ENCODE assay signal across 8 mouse cellular contexts in genomic region chr14:55884713-55885113, GRCm38 (mm10). TPM values are rescaled to one million over a fixed set of nuclear protein-coding genes. Genes with fewer than 3 reads are reported as not detected.
DNase-seq lines count a peak whose midpoint lies in the region; ATAC-seq and TF ChIP-seq lines count a peak whose summit lies in the region.

Khnyn (plus strand) TSS chr14:55884947.

- WGBS in heart, embryonic 11.5 days (ENCODE audit: insufficient replicate concordance) = under 1% methylated on average over 28 of the region's 30 CpGs
- WGBS in kidney, embryonic 16.5 days = 0% methylated on average over 30 of the region's 30 CpGs

- no peak for TF ChIP-seq CTCF in brain, embryonic 14.5 days (IDR thresholded peaks at IDR 0.05; ENCODE audit: borderline replicate concordance, extremely low read depth, insufficient read depth, insufficient read length)

- DNase-seq in CD4-positive helper T cell, adult 2 months (ENCODE audit: low read depth, low spot score) = peak; percentile 89
- DNase-seq in brain, embryonic 14.5 days (ENCODE audit: low read depth) = peak; percentile 89
- peak; percentile 93 for DNase-seq in liver
- DNase-seq in monocyte, adult 2 months (ENCODE audit: low read depth in 1 of 2, low spot score in 2 of 2) = peak; percentile 74 to 78
- DNase-seq in spleen, postnatal 14 days (ENCODE audit: low spot score in 2 of 2) = peak; percentile 70 to 77

- peak within 1 kb of the TSS; percentile 89 for H3K9ac ChIP-seq in heart, embryonic 11.5 days (ENCODE audit: low read depth, low read length)
- H3K9ac ChIP-seq in kidney, embryonic 16.5 days (replicated peaks; ENCODE audit: low read length) = peak within 1 kb of the TSS; percentile 93

- peaks cover 34% of the 10 kb centered on the region for H3K4me1 ChIP-seq in erythroblast, embryonic 14.5 days (ENCODE audit: control insufficient read depth)
- H3K4me1 ChIP-seq in heart, embryonic 11.5 days (ENCODE audit: control insufficient read depth, insufficient read depth, low read length) = peaks cover 19% of the 10 kb centered on the region
- H3K4me1 ChIP-seq in kidney, embryonic 16.5 days (ENCODE audit: insufficient read depth, low read length) = peaks cover 25% of the 10 kb centered on the region

- no peaks in the 10 kb centered on the region for H3K27me3 ChIP-seq in erythroblast, embryonic 14.5 days (ENCODE audit: control insufficient read depth)
- no peaks in the 10 kb centered on the region for H3K27me3 ChIP-seq in heart, embryonic 11.5 days (ENCODE audit: control insufficient read depth, insufficient read depth, low read length)
- no peaks in the 10 kb centered on the region for H3K27me3 ChIP-seq in kidney, embryonic 16.5 days (ENCODE audit: insufficient read depth, low read length)

- peak within 1 kb of the TSS; percentile 75 for H3K4me2 ChIP-seq in heart, embryonic 11.5 days
- peak within 1 kb of the TSS; percentile 65 for H3K4me2 ChIP-seq in kidney, embryonic 16.5 days (replicated peaks; ENCODE audit: low read depth, low read length)

- TF ChIP-seq POLR2A in brain, embryonic 14.5 days (IDR thresholded peaks at IDR 0.05; ENCODE audit: borderline replicate concordance, extremely low read depth, insufficient read depth, insufficient read length, poor library complexity, severe bottlenecking) = peak; percentile 35; the same call in 1 of the 2 replicates

- H3K4me3 ChIP-seq in erythroblast, embryonic 14.5 days (replicated peaks) = peak within 1 kb of the TSS; percentile 77
- H3K4me3 ChIP-seq in heart, embryonic 11.5 days (ENCODE audit: low read depth, low read length) = peak within 1 kb of the TSS; percentile 60
- H3K4me3 ChIP-seq in kidney, embryonic 16.5 days (ENCODE audit: low read length) = peak within 1 kb of the TSS; percentile 84

- no peaks in the 10 kb centered on the region for H3K9me3 ChIP-seq in erythroblast, embryonic 14.5 days (ENCODE audit: control insufficient read depth, low read length)
- no peaks in the 10 kb centered on the region for H3K9me3 ChIP-seq in heart, embryonic 11.5 days (replicated peaks; ENCODE audit: control insufficient read depth, low read length)
- H3K9me3 ChIP-seq in kidney, embryonic 16.5 days (ENCODE audit: low read length) = no peaks in the 10 kb centered on the region

- peak; percentile 95 for ATAC-seq in heart, embryonic 11.5 days (replicated peaks; ENCODE audit: insufficient number of reproducible peaks, low FRiP score, low TSS enrichment)
- peak; percentile 97 for ATAC-seq in kidney, embryonic 16.5 days (ENCODE audit: low FRiP score, low TSS enrichment)

- peak within 1 kb of the TSS; percentile 94 for H3K27ac ChIP-seq in heart, embryonic 11.5 days (ENCODE audit: low read depth, low read length)
- peak within 1 kb of the TSS; percentile 98 for H3K27ac ChIP-seq in kidney, embryonic 16.5 days (ENCODE audit: low read length)

- peaks cover 37% of the 10 kb centered on the region for H3K36me3 ChIP-seq in erythroblast, embryonic 14.5 days (ENCODE audit: control insufficient read depth)
- peaks cover 19% of the 10 kb centered on the region for H3K36me3 ChIP-seq in heart, embryonic 11.5 days (ENCODE audit: control insufficient read depth, insufficient read depth, low read length)
- peaks cover 30% of the 10 kb centered on the region for H3K36me3 ChIP-seq in kidney, embryonic 16.5 days (ENCODE audit: insufficient read depth, low read length)

RNA-seq across cellular contexts. Expression of gene Khnyn, which starts in this region (rescaled TPM):
- 13.4 and 13.7 TPM in 2 replicates for polyA plus RNA-seq in brain, embryonic 14.5 days (2012; rRNA removed)
- polyA plus RNA-seq in erythroblast, embryonic 14.5 days (2012) = 1.3 and 1.9 TPM in 2 replicates
- polyA plus RNA-seq in heart, embryonic 11.5 days (2014; fragmentation: Nextera tagmentation; extraction: Ambion mirVana) = 6.0 and 8.9 TPM in 2 replicates
- polyA plus RNA-seq in kidney, embryonic 16.5 days (2015; fragmentation: Nextera tagmentation; extraction: Ambion mirVana) = 18.7 and 19.3 TPM in 2 replicates

Comparison
In these comparisons a context has a peak if more than half of its experiments do, and no peak if none do; other contexts are left out.
1. Peak in every context shown above with its lines: DNase-seq, ATAC-seq, H3K4me3 ChIP-seq and H3K27ac ChIP-seq.